Mouse (Mus musculus) effector memory CD4-positive, alpha-beta T cell, adult 5 months (primary cell): ENCODE data around the gene Spock3. TPM values are rescaled to one million over a fixed set of nuclear protein-coding genes. Genes with fewer than 3 reads are reported as not detected.

Experiments
- polyA plus RNA-seq: library from polyadenylated mRNA; unstranded; fragments of 100-300 nt; shearing (Covaris generic); gene quantifications from one replicate; pipeline ENCODE4 v1.2.1, GENCODE M21; 2017

Gene Spock3
- not detected for polyA plus RNA-seq

DNA sequence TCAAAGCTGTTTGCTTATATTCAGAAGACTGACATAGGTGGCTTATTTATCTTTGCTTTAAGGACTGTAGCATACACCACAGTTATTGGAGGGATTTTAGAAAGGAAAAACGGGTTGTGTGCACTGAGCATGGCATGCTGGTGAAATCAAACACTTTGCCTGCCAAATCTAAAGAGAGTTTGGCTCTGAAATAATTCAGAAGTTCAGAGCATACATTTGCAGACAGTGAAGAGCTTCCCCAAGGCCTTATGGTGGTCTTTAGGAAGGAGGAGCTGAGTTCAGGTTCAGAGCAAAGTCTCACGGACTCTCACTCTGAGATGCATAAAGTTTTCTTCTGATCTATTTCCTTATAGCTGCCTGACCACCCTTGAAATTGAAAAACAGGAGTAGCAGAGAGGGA, at the start of gene Spock3:
Spock3 (plus strand) TSS at position 301 of the 400 bp plus-strand sequence.

